Mouse (Mus musculus) monocyte, adult 5-6 weeks (primary cell): Measurements from ENCODE around the gene Hcar1. TPM values are rescaled to one million over a fixed set of nuclear protein-coding genes. Genes with fewer than 3 reads are reported as not detected.

Source experiments
- ATAC-seq: fragments of 153-309, 156-312 bp; replicated peaks from 2 replicates; pipeline ENCODE4 v1.8.0; 2017; ENCODE audit warnings: mild to moderate bottlenecking; ENCODE audit not compliant: low TSS enrichment, insufficient number of reproducible peaks, severe bottlenecking, poor library complexity, low FRiP score
- total RNA-seq: library from RNA; stranded (forward); fragments of 200-1000, 200-491, 200-594 nt; gene quantifications from 3 replicates; pipeline ENCODE4 v1.2.3, GENCODE M21; 2017

Gene Hcar1
- not detected in 3 replicates for total RNA-seq

- ATAC-seq, result no peak
These were observed at the start of gene Hcar1 for GRCm38 (mm10) chr5:123879928-123880327. Gene Hcar1 (minus strand): TSS chr5:123880020.

GRCm38 (mm10) chr5:123927118-123927517, 47.3 kb upstream of the Hcar1 start, which contains the start of gene Gm43518:
Gene Gm43518 (plus strand): TSS chr5:123927418.
- no peak for ATAC-seq

- no peak for ATAC-seq
These were observed 42.3 kb upstream of the Hcar1 start for GRCm38 (mm10) chr5:123922112-123922511.

GRCm38 (mm10) chr5:123914852-123915251, 35.0 kb upstream of the Hcar1 start:
- no peak for ATAC-seq

GRCm38 (mm10) chr5:123907631-123907977, 27.8 kb upstream of the Hcar1 start:
- no peak for ATAC-seq

- ATAC-seq, result peak; percentile 91
These were observed 27.3 kb upstream of the Hcar1 start, which contains the start of gene Denr for GRCm38 (mm10) chr5:123906976-123907630. Gene Denr (plus strand): TSS chr5:123907175.

- no peak; the same call in 1 of the 2 replicates for ATAC-seq
These were observed 26.5 kb upstream of the Hcar1 start for GRCm38 (mm10) chr5:123906146-123906975.

GRCm38 (mm10) chr5:123904059-123904672, 24.3 kb upstream of the Hcar1 start:
- no peak for ATAC-seq

- ATAC-seq, result peak; percentile 92
These were observed 17.5 kb upstream of the Hcar1 start for GRCm38 (mm10) chr5:123897352-123897751.

GRCm38 (mm10) chr5:123896395-123896794, 16.6 kb upstream of the Hcar1 start:
- ATAC-seq, result no peak

- 0 out of 2 replicates have a peak, but pooled peaks have one; percentile 34 for ATAC-seq
These were observed 13.7 kb upstream of the Hcar1 start for GRCm38 (mm10) chr5:123893520-123893919.

GRCm38 (mm10) chr5:123891669-123892068, 11.8 kb upstream of the Hcar1 start:
- ATAC-seq, result peak; percentile 77

- peak; percentile 72 for ATAC-seq
These were observed 11.2 kb upstream of the Hcar1 start for GRCm38 (mm10) chr5:123890987-123891386.

- no peak for ATAC-seq
These were observed 10.5 kb upstream of the Hcar1 start for GRCm38 (mm10) chr5:123890312-123890711.

GRCm38 (mm10) chr5:123886365-123886764, 6.5 kb upstream of the Hcar1 start:
- ATAC-seq, result no peak

GRCm38 (mm10) chr5:123884332-123884731, 4.5 kb upstream of the Hcar1 start:
- peak; percentile 69 for ATAC-seq

GRCm38 (mm10) chr5:123883891-123884290, 4.1 kb upstream of the Hcar1 start:
- ATAC-seq, result no peak

- no peak for ATAC-seq
These were observed 958 bp upstream of the Hcar1 start for GRCm38 (mm10) chr5:123880778-123881177.

GRCm38 (mm10) chr5:123878056-123878455, 1.8 kb downstream of the Hcar1 start:
- no peak for ATAC-seq
